Mouse (Mus musculus): ENCODE results near the gene Wdr70. TPM values are rescaled to one million over a fixed set of nuclear protein-coding genes. Genes with fewer than 3 reads are reported as not detected.
A peak's percentile ranks its signal among the peaks of the same experiment; 100 is the strongest.

Wdr70 gene
- polyA plus RNA-seq, 1 experiment from 2014 or later, result 69.0 TPM

DNA sequence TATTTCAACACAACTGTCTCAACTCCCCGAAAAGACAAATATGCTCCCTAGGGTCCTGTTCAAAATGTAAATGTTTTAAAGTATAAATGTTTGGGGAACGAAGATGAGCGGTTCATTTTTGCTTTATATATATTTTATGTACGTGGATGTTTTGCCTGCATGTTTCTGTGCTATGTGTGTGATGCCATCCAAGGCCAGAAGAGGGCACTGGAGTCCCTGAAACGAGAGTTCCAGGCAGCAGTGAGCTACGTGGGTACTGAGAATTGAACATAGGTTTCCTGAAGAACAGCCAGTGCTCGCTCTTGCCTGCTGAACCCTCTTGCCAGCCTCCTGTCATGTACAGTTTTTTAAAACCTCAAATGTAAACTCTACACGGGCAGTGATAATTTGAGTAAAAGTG, 124.6 kb downstream of the Wdr70 start:
- Histone ChIP-seq H3K36me3 (peaks cover 9% of the 10 kb centered on the region), H3K9me3 (0 out of 2 replicates have a peak, but pooled peaks cover 3% of the 10 kb centered on the region), H3K4me2 (replicated peaks) (no peak overlapping the region), H3K4me1 (no peaks in the 10 kb centered on the region; the same call in 1 of the 2 replicates), H3K27me3 (no peaks in the 10 kb centered on the region), H3K9ac (no peak overlapping the region), H3K4me3 (no peak overlapping the region), H3K27ac (no peak overlapping the region)
- no peak for ATAC-seq (ENCODE audit: low FRiP score, low read depth)
- WGBS, result 87% methylated on average over 8 of the region's 8 CpGs

DNA sequence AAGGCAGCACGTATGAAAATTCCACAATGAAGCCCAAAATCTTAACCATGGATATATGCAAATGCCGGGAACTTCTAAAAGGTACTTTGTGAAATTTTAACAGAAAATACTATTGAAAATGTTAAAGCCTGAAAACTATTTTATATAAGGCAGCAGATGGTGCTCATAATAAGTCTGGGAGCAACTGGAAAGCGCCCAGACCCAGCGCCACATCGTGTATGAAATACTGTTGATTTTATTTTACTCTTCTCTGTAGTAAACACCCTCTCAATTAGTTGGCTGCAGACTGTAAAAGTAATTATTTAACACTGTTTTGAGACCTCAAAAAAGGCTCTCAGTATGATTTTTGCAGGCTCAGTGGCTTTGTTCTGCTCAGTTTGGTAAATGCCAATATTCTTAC, 126.5 kb downstream of the Wdr70 start:
- H3K36me3 ChIP-seq, result peaks cover 9% of the 10 kb centered on the region
- no peak for ATAC-seq (ENCODE audit: low FRiP score, low read depth)
- H3K27ac ChIP-seq, result no peak overlapping the region
- no peaks in the 10 kb centered on the region for H3K27me3 ChIP-seq
- 74% methylated on average over 5 of the region's 5 CpGs for WGBS
- no peak overlapping the region for H3K4me3 ChIP-seq
- H3K4me2 ChIP-seq (replicated peaks), result no peak overlapping the region
- no peaks in the 10 kb centered on the region; the same call in 1 of the 2 replicates for H3K4me1 ChIP-seq
- 0 out of 2 replicates have a peak, but pooled peaks cover 3% of the 10 kb centered on the region for H3K9me3 ChIP-seq
- H3K9ac ChIP-seq, result no peak overlapping the region

DNA sequence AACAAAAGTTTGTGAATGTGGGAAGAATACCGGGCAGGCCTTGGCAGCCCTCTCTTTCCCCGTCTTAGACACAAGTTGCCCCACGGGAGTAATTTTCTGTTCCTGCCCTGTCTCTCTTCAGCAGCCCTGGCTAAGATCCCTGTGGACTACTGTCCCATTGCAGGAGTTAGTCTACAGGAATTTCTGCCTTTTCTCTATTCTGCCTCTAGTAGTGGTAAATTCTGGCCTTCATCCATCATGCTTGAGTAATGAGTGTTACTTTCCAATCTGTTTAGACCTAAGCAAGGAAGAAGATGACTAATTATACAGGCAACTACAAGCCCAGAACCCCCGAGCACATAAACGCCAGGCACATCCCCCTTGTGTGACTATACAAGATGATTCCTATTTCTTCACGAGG, 136.2 kb downstream of the Wdr70 start:
- H3K9ac ChIP-seq, result no peak overlapping the region
- H3K4me2 ChIP-seq (replicated peaks), result no peak overlapping the region
- H3K27me3 ChIP-seq, result no peaks in the 10 kb centered on the region
- H3K9me3 ChIP-seq, result no peaks in the 10 kb centered on the region
- ATAC-seq (ENCODE audit: low FRiP score, low read depth), result no peak
- H3K36me3 ChIP-seq, result no peaks in the 10 kb centered on the region
- no peaks in the 10 kb centered on the region for H3K4me1 ChIP-seq
- no peak overlapping the region for H3K27ac ChIP-seq
- no peak overlapping the region for H3K4me3 ChIP-seq
- 86% methylated on average over 6 of the region's 6 CpGs for WGBS

DNA sequence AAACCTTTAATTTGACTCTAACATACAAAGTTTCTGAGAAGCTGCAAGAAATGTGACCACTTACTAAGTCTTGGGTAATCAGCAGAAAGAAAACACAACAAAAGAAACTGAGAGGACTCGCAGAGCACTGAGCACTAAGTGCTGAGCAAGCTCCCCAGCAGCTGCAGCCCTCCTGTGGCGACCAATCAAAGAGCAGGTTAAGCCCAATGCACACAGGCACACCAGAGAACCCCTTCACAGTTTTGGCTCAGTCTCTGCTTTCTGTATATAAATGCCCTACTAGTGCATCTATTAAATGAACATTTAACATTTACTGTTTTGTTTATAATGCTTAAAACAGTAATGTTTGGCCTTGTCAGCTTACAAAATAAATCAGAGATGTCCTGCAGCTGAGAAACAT, 137.5 kb downstream of the Wdr70 start:
- no peak overlapping the region for H3K9ac ChIP-seq
- H3K4me3 ChIP-seq, result no peak overlapping the region
- no peaks in the 10 kb centered on the region for H3K9me3 ChIP-seq
- no peaks in the 10 kb centered on the region for H3K27me3 ChIP-seq
- H3K36me3 ChIP-seq, result no peaks in the 10 kb centered on the region
- no peak for ATAC-seq (ENCODE audit: low FRiP score, low read depth)
- H3K27ac ChIP-seq, result no peak overlapping the region
- H3K4me2 ChIP-seq (replicated peaks), result no peak overlapping the region
- H3K4me1 ChIP-seq, result no peaks in the 10 kb centered on the region
- 45% methylated on average over 2 of the region's 2 CpGs for WGBS

DNA sequence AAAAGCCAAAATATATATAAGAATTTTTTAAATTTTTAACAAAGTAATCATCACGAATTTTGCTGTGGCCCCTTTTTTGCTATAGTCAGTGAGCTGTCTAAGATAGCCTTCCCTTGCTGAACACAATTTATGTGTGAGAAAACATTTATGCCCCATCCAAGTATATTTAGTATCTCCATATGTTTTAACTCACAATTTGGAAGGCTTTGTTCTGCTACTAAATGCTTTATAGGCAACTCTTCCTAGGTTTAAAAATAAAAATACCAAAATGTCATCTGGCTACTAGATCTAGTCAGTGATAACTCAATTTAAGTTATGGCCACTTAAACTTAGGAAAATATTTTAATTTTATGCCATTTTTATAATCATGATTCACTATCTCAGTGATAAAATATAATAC, 142.1 kb downstream of the Wdr70 start:
- Histone ChIP-seq H3K9me3 (no peaks in the 10 kb centered on the region), H3K4me3 (no peak overlapping the region), H3K27ac (no peak overlapping the region), H3K4me1 (no peaks in the 10 kb centered on the region), H3K4me2 (replicated peaks) (no peak overlapping the region), H3K9ac (no peak overlapping the region), H3K36me3 (no peaks in the 10 kb centered on the region), H3K27me3 (no peaks in the 10 kb centered on the region)
- 64% methylated on average over 1 of the region's 1 CpGs for WGBS
- ATAC-seq (ENCODE audit: low FRiP score, low read depth), result no peak

DNA sequence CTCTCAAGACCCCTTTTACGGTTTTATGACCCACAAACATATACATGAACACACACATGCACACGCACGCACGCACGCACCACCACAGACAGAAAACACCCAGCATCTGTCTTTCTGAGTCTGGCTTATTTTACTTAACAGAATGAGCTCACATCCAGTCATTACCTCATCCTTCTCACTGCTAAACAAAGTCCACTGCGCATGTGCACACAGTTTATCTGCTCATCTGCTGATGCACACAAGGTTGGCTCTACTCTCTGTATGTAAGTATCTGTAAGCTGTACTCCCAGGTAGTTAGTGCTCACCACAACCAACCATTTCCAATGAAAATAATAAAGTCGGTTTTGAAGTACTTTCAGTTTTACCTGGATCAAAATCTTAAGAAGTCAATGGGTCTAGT, 148.4 kb downstream of the Wdr70 start:
- ATAC-seq (ENCODE audit: low FRiP score, low read depth), result no peak
- 89% methylated on average over 7 of the region's 7 CpGs for WGBS

DNA sequence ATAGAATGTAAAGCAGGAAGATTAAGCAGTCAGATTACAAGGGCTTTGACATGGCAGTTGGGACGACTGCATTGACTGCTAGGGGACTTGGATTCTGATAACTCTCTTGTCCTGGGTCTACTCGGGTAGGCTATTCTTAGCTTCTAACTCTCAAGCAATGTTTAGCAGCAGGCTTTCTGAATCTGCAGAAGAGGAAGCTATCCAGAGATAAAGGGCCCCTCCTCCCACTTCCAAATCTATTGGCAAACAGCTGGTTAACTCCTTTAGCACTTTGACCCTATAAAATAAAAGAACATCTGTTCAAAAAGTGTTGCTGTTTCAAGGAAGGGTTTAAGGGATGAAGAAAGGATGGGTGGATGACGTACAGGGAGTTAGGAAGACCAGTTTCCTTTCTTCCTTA, 157.3 kb downstream of the Wdr70 start:
- no peaks in the 10 kb centered on the region for H3K36me3 ChIP-seq
- no peaks in the 10 kb centered on the region for H3K4me1 ChIP-seq
- WGBS, result 56% methylated on average over 3 of the region's 3 CpGs
- no peak overlapping the region for H3K9ac ChIP-seq
- no peak overlapping the region for H3K4me2 ChIP-seq (replicated peaks)
- H3K4me3 ChIP-seq, result no peak overlapping the region
- ATAC-seq (ENCODE audit: low FRiP score, low read depth), result no peak
- no peak overlapping the region for H3K27ac ChIP-seq
- no peaks in the 10 kb centered on the region for H3K9me3 ChIP-seq
- no peaks in the 10 kb centered on the region for H3K27me3 ChIP-seq

More for the DNA sequence above, 148.4 kb downstream of the Wdr70 start:
- Histone ChIP-seq H3K36me3 (no peaks in the 10 kb centered on the region), H3K9ac (no peak overlapping the region), H3K4me3 (no peak overlapping the region), H3K4me2 (replicated peaks) (no peak overlapping the region), H3K27me3 (no peaks in the 10 kb centered on the region), H3K9me3 (no peaks in the 10 kb centered on the region), H3K27ac (no peak overlapping the region), H3K4me1 (no peaks in the 10 kb centered on the region)

DNA sequence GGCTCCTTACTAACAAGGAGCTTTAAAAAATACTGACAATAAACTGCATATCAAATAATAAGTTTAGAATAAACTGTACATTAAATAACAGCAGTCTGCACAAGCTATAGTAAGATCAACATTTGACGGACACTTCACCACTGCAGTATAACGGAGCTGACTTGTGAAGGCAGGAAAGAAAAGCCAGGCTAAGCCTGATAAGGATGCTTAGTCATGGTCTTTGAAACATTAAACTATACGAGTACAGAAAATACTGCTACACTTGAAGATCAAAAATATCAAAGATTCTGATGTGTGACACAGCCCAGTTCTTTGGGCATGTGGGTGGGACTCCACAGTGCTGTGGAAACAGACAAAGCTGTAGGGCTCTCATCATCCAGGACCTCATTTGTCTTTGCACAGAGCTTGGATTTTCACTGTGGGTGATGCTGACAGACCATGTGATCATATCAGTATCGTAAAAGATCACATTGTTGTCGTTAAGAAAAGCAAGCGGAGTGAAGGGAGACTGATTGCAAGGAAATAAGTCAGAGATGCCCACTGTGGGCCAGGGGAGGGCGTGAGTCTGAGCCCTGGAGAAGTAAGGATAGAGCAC, 163.3 kb downstream of the Wdr70 start:
- ATAC-seq (ENCODE audit: low FRiP score, low read depth), result no peak
- WGBS, result 75% methylated on average over 7 of the region's 7 CpGs

DNA sequence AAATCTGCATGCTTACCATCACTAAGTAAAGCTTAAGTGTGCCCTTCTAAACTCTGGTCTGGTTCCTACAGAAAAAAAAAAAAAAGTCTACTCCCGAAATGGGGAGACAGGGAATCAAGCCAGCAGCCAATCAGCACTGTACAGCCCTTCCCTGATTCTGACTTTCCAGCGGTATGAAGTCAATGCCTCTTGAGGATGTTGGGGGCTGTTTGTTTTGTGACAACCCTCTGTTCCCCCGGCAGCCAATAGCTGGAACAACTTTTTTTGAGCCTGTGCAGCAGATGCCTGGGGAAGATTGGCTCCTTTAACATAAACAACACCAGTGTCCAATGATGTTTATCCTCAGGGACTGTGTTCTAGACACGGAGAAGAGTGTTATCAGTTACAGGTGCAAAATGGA, 164.4 kb downstream of the Wdr70 start:
- Histone ChIP-seq H3K4me3 (no peak overlapping the region), H3K27me3 (no peaks in the 10 kb centered on the region), H3K4me1 (peaks cover 24% of the 10 kb centered on the region), H3K9me3 (no peaks in the 10 kb centered on the region), H3K4me2 (replicated peaks) (peak overlapping the region; percentile 45), H3K36me3 (no peaks in the 10 kb centered on the region), H3K27ac (no peak overlapping the region), H3K9ac (no peak overlapping the region)
- whole genome bisulfite sequencing, result 38% methylated on average over 4 of the region's 4 CpGs
- ATAC-seq (ENCODE audit: low FRiP score, low read depth), result 0 out of 2 replicates have a peak, but pooled peaks have one; percentile 21

More for the DNA sequence above, 163.3 kb downstream of the Wdr70 start:
- H3K9ac ChIP-seq, result no peak overlapping the region
- no peak overlapping the region for H3K4me2 ChIP-seq (replicated peaks)
- H3K36me3 ChIP-seq, result no peaks in the 10 kb centered on the region
- H3K27me3 ChIP-seq, result no peaks in the 10 kb centered on the region
- no peak overlapping the region for H3K27ac ChIP-seq
- H3K4me3 ChIP-seq, result no peak overlapping the region
- no peaks in the 10 kb centered on the region for H3K9me3 ChIP-seq
- peaks cover 24% of the 10 kb centered on the region for H3K4me1 ChIP-seq

DNA sequence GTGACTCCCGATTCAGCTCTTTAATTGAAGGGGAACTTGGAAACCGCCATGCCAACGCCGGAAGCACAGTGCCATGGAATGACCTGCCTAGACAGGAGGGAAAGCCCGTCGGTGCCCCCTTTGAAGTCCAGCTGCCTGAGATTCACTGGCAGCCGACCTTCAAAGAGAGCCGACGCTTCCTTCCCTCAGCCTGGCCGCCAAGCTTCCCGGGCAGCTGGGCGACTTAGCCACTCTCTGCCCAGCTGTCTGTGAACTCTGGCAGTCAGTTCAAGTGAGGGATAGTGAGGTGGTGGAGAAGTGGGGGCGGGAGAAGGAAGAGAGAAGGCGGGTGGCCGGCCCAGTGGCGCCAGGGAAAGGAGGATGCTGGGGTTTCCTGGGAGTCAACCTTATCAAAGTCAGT, 164.9 kb downstream of the Wdr70 start:
- ATAC-seq (ENCODE audit: low FRiP score, low read depth), result peak; percentile 49; the same call in 1 of the 2 replicates
- Histone ChIP-seq H3K27me3 (no peaks in the 10 kb centered on the region), H3K4me2 (replicated peaks) (peak overlapping the region; percentile 45), H3K4me3 (peak overlapping the region; percentile 5; the same call in 1 of the 2 replicates), H3K9ac (no peak overlapping the region), H3K4me1 (peaks cover 24% of the 10 kb centered on the region), H3K36me3 (no peaks in the 10 kb centered on the region), H3K9me3 (no peaks in the 10 kb centered on the region), H3K27ac (no peak overlapping the region)
- 23% methylated on average over 16 of the region's 16 CpGs for WGBS

DNA sequence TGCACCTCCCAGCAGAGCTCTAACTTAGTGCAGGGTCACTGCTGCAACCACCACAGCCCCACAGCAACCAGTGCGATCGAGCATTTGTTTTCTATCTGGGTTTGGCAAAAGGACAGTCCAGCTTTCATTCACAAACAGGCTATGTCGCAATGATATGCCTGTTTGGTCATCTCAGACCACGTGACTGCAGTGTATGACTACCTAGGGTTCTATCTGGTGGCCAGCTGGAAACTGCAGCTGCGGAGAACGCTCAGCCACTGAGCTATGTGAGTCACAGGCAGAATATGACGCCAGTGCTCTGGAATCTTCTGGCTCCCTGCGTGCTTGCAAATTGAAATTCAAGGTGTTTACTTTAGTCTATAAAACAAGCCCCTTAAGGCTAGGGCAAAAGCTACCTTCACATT, 167.4 kb downstream of the Wdr70 start:
- Histone ChIP-seq H3K4me2 (replicated peaks) (0 out of 2 replicates have a peak overlapping the region, but pooled peaks have one; percentile 19), H3K4me1 (peaks cover 24% of the 10 kb centered on the region), H3K4me3 (no peak overlapping the region), H3K9me3 (no peaks in the 10 kb centered on the region), H3K27ac (no peak overlapping the region), H3K27me3 (no peaks in the 10 kb centered on the region), H3K9ac (no peak overlapping the region), H3K36me3 (no peaks in the 10 kb centered on the region)
- 40% methylated on average over 8 of the region's 8 CpGs for WGBS
- peak; percentile 93 for ATAC-seq (ENCODE audit: low FRiP score, low read depth)

DNA sequence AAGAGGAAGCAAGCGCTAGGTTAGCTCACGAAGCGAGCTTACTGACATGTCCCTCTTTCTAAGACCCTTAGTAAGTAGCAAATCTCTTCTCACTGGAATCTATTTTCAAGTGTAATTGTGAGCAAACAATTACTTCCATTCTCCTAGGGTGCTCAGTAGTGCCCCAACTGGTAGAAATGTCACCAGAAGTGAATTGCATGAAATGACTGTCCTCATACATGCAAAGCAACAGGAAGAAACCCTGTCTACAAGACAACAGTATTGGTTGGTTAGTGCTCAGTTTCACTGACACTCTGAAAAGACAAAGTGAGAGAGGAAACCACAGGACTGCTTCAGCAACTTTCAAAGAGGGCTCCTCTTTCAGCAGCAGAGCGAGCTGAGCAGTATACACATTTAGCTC, 173.6 kb downstream of the Wdr70 start:
- Histone ChIP-seq H3K36me3 (peaks cover 3% of the 10 kb centered on the region), H3K27ac (no peak overlapping the region), H3K4me1 (no peaks in the 10 kb centered on the region), H3K9me3 (no peaks in the 10 kb centered on the region), H3K9ac (no peak overlapping the region), H3K4me2 (replicated peaks) (no peak overlapping the region), H3K4me3 (no peak overlapping the region), H3K27me3 (no peaks in the 10 kb centered on the region)
- 97% methylated on average over 4 of the region's 4 CpGs for WGBS
- ATAC-seq (ENCODE audit: low FRiP score, low read depth), result no peak

DNA sequence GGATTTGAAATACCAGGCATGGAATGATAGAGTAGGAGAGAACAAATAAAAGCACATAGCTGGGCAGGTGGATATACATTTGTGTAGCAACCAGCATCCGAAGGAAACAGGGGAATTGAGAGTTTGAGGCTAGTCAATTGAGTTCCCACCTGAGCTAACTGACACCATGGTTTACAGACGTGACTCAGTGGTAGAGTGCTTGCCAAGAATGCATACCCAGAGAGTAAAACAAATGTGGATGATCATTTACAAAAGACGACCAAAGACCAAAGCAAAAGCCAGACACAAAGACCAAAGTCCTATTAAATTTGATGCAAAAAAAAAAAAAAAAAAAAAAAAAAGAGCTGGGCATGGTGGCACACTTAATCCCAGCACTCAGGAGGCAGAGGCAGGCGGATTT, 175.7 kb downstream of the Wdr70 start:
- no peak for ATAC-seq (ENCODE audit: low FRiP score, low read depth)
- H3K9ac ChIP-seq, result no peak overlapping the region
- no peaks in the 10 kb centered on the region for H3K27me3 ChIP-seq
- no peak overlapping the region for H3K27ac ChIP-seq
- no peak overlapping the region for H3K4me3 ChIP-seq
- 91% methylated on average over 4 of the region's 4 CpGs for whole genome bisulfite sequencing
- H3K36me3 ChIP-seq, result peaks cover 11% of the 10 kb centered on the region
- no peaks in the 10 kb centered on the region for H3K4me1 ChIP-seq
- H3K9me3 ChIP-seq, result no peaks in the 10 kb centered on the region
- H3K4me2 ChIP-seq (replicated peaks), result no peak overlapping the region
